Mouse (Mus musculus) heart, embryonic 11.5 days (tissue): ENCODE results near the gene Tmem132a. TPM values are rescaled to one million over a fixed set of nuclear protein-coding genes. Genes with fewer than 3 reads are reported as not detected.

Experiments used
- ATAC-seq: fragments of 200-750 bp; cut with Nextera tagmentation; replicated peaks from 2 replicates; pipeline ENCODE4 v1.8.0; 2017; ENCODE audit warnings: moderate library complexity; ENCODE audit not compliant: insufficient number of reproducible peaks, low FRiP score, low TSS enrichment
- H3K27ac ChIP-seq: fragments of 300-500 bp; sonication (generic); 2 replicates; pipeline ENCODE4 v1.5.1; 2014; ENCODE audit warnings: mild to moderate bottlenecking, low read depth, low read length
- H3K27me3 ChIP-seq: fragments of 300-500 bp; sonication (generic); 2 replicates; pipeline ENCODE4 v1.6.1; 2014; ENCODE audit warnings: mild to moderate bottlenecking, low read length, mixed read lengths; ENCODE audit not compliant: control insufficient read depth, insufficient read depth
- H3K36me3 ChIP-seq: fragments of 300-500 bp; sonication (generic); 2 replicates; pipeline ENCODE4 v1.6.1; 2014; ENCODE audit warnings: mild to moderate bottlenecking, low read length, moderate library complexity, mixed read lengths; ENCODE audit not compliant: control insufficient read depth, insufficient read depth
- H3K4me1 ChIP-seq: fragments of 300-500 bp; sonication (generic); 2 replicates; pipeline ENCODE4 v1.6.1; 2014; ENCODE audit warnings: low read length; ENCODE audit not compliant: control insufficient read depth, insufficient read depth
- H3K4me2 ChIP-seq: fragments of 300-500 bp; sonication (generic); 2 replicates; pipeline ENCODE4 v1.6.1; 2014; ENCODE audit warnings: mild to moderate bottlenecking, moderate library complexity
- H3K4me3 ChIP-seq: fragments of 300-500 bp; sonication (generic); 2 replicates; pipeline ENCODE4 v1.5.1; 2014; ENCODE audit warnings: low read depth, low read length
- H3K9ac ChIP-seq: fragments of 300-500 bp; sonication (generic); 2 replicates; pipeline ENCODE4 v1.6.1; 2014; ENCODE audit warnings: mild to moderate bottlenecking, low read depth, low read length, moderate library complexity
- H3K9me3 ChIP-seq: fragments of 300-500 bp; sonication (generic); replicated peaks from 2 replicates; pipeline ENCODE4 v1.6.1; 2016; ENCODE audit warnings: low read length; ENCODE audit not compliant: control insufficient read depth
- WGBS: fragments of 180-500 bp; shearing (Covaris S2); extraction: QIAGEN DNeasy Blood & Tissue Kit; methylation state at CpG from one replicate; pipeline ENCODE4 v1.1.7; 2014; ENCODE audit not compliant: insufficient replicate concordance; 5-methylcytosine and 5-hydroxymethylcytosine counted together
- polyA plus RNA-seq: library from polyadenylated mRNA; unstranded; fragments of >200 nt; fragmentation: Nextera tagmentation; extraction: Ambion mirVana; gene quantifications from 2 replicates; pipeline ENCODE4 v1.2.1, GENCODE M21; 2014

Gene Tmem132a
- polyA plus RNA-seq, 1 experiment from 2014 or later: 35.5 TPM

DNA sequence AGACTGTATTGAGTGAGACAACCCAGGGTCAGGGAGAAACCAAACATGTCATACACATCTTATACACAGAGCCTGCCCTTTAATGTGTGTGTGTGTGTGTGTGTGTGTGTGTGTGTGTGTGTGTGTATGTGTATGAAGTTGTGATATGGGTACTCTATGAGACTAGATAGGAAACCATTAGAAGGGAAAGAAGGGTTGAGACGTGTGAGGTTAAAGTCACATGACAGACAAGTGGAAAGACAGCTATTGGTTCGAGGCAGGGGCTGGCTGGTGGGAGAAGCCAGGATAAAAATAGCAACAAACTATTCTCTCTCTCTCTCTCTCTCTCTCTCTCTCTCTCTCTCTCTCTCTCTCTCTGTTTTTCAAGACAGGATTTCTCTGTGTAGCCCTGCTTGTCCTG is 53.3 kb downstream of the Tmem132a start:
- 37% methylated on average over 2 of the region's 2 CpGs for WGBS

GRCm38 (mm10) chr19:10815871-10816270 is 53.9 kb downstream of the Tmem132a start:
- Histone ChIP-seq H3K9me3 (no peaks in the 10 kb centered on the region), H3K27me3 (no peaks in the 10 kb centered on the region), H3K4me2 (no peak overlapping the region), H3K4me3 (no peak overlapping the region), H3K36me3 (no peaks in the 10 kb centered on the region), H3K27ac (no peak overlapping the region), H3K9ac (no peak overlapping the region), H3K4me1 (no peaks in the 10 kb centered on the region)
- WGBS: 74% methylated on average over 6 of the region's 6 CpGs
- ATAC-seq: no peak

More for the DNA sequence above, 53.3 kb downstream of the Tmem132a start:
- Histone ChIP-seq H3K4me3 (no peak overlapping the region), H3K9me3 (no peaks in the 10 kb centered on the region), H3K9ac (no peak overlapping the region), H3K27ac (no peak overlapping the region), H3K27me3 (no peaks in the 10 kb centered on the region), H3K4me2 (no peak overlapping the region), H3K4me1 (no peaks in the 10 kb centered on the region), H3K36me3 (no peaks in the 10 kb centered on the region)
- ATAC-seq: no peak

GRCm38 (mm10) chr19:10813905-10814304 is 55.8 kb downstream of the Tmem132a start:
- no peak overlapping the region for H3K9ac ChIP-seq
- WGBS: 59% methylated on average over 7 of the region's 7 CpGs
- H3K4me2 ChIP-seq: no peak overlapping the region
- H3K4me1 ChIP-seq: no peaks in the 10 kb centered on the region
- H3K9me3 ChIP-seq: no peaks in the 10 kb centered on the region
- ATAC-seq: no peak
- no peaks in the 10 kb centered on the region for H3K36me3 ChIP-seq
- no peaks in the 10 kb centered on the region for H3K27me3 ChIP-seq
- H3K27ac ChIP-seq: no peak overlapping the region
- no peak overlapping the region for H3K4me3 ChIP-seq

DNA sequence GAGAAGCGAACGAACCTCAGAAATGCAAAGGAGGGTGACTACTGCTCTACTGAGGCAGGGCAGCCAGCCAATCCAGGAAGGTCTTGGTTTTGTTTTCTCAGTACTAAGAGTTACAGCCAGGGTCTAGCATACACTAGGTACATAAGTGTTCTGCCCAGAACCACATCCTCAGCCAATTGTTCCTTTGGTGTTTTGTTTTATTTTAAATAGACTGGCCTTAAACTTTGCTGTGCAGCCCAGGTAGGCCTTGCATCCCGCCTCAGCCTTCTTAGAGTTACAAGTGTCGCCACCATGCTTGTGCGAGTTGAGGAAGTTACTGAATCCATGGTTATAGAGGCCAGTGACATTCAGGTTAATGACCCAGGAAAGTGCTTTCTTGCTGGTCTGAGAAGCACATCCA is 56.7 kb downstream of the Tmem132a start:
- Histone ChIP-seq H3K4me1 (no peaks in the 10 kb centered on the region), H3K4me2 (no peak overlapping the region), H3K9ac (no peak overlapping the region), H3K27me3 (no peaks in the 10 kb centered on the region), H3K9me3 (no peaks in the 10 kb centered on the region), H3K4me3 (no peak overlapping the region), H3K36me3 (no peaks in the 10 kb centered on the region), H3K27ac (no peak overlapping the region)
- no peak for ATAC-seq
- 83% methylated on average over 5 of the region's 5 CpGs for WGBS

- H3K4me1 ChIP-seq: no peaks in the 10 kb centered on the region
- H3K4me3 ChIP-seq: no peak overlapping the region
- WGBS: 76% methylated on average over 6 of the region's 6 CpGs
- no peak overlapping the region for H3K4me2 ChIP-seq
- no peaks in the 10 kb centered on the region for H3K36me3 ChIP-seq
- ATAC-seq: no peak
- no peaks in the 10 kb centered on the region for H3K9me3 ChIP-seq
- H3K27ac ChIP-seq: no peak overlapping the region
- H3K9ac ChIP-seq: no peak overlapping the region
- H3K27me3 ChIP-seq: no peaks in the 10 kb centered on the region
Observed at GRCm38 (mm10) chr19:10811471-10811870, 58.3 kb downstream of the Tmem132a start.

DNA sequence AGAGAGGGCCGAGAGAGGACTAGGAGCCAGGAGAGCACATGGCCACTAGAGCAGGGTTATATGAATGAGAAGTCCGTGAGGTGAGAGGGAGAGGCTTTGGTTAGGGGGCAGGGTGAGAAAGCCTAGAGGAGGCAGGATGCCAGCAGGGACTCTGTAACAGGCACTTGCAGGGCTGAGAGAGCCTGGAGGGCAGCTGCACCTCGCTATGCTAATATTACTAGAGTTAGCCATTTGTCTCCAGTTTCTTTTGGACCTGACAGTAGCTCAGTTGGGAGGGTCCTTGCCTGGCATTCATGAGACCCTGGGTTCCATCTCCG is 59.6 kb downstream of the Tmem132a start:
- Histone ChIP-seq H3K4me3 (no peak overlapping the region), H3K4me1 (no peaks in the 10 kb centered on the region), H3K27ac (no peak overlapping the region), H3K27me3 (no peaks in the 10 kb centered on the region), H3K4me2 (no peak overlapping the region), H3K36me3 (no peaks in the 10 kb centered on the region), H3K9me3 (no peaks in the 10 kb centered on the region), H3K9ac (no peak overlapping the region)
- 53% methylated on average over 4 of the region's 4 CpGs for WGBS
- no peak for ATAC-seq

- H3K36me3 ChIP-seq: no peaks in the 10 kb centered on the region
- H3K9me3 ChIP-seq: no peaks in the 10 kb centered on the region
- no peak overlapping the region for H3K9ac ChIP-seq
- no peak overlapping the region for H3K4me3 ChIP-seq
- no peaks in the 10 kb centered on the region for H3K27me3 ChIP-seq
- no peak overlapping the region for H3K27ac ChIP-seq
- H3K4me2 ChIP-seq: no peak overlapping the region
- H3K4me1 ChIP-seq: no peaks in the 10 kb centered on the region
- ATAC-seq: no peak
- 69% methylated on average over 11 of the region's 11 CpGs for WGBS
Observed at GRCm38 (mm10) chr19:10809428-10810175, 60.1 kb downstream of the Tmem132a start.

GRCm38 (mm10) chr19:10808524-10809233 is 61.1 kb downstream of the Tmem132a start:
- ATAC-seq: no peak
- H3K4me3 ChIP-seq: no peak overlapping the region
- WGBS: 73% methylated on average over 12 of the region's 12 CpGs

More at GRCm38 (mm10) chr19:10808524-10809233, 61.1 kb downstream of the Tmem132a start:
- Histone ChIP-seq H3K36me3 (no peaks in the 10 kb centered on the region), H3K27ac (no peak overlapping the region), H3K4me1 (no peaks in the 10 kb centered on the region), H3K9ac (no peak overlapping the region), H3K4me2 (no peak overlapping the region), H3K9me3 (no peaks in the 10 kb centered on the region), H3K27me3 (no peaks in the 10 kb centered on the region)
